Mouse (Mus musculus) heart, postnatal 0 days (tissue): ENCODE results near the gene Acer1. TPM values are rescaled to one million over a fixed set of nuclear protein-coding genes. Genes with fewer than 3 reads are reported as not detected.

Source experiments
- ATAC-seq: fragments of 200-750 bp; cut with Nextera tagmentation; 2 replicates; pipeline ENCODE4 v1.8.0; 2017; ENCODE audit warnings: low read depth, moderate number of reproducible peaks, moderate library complexity; ENCODE audit not compliant: insufficient read depth
- DNase-seq: peaks from one replicate; pipeline ENCODE4 v3.0.0-alpha.2; 2016; ENCODE audit warnings: low spot score
- H3K27ac ChIP-seq: fragments of 300-500 bp; sonication (generic); 2 replicates; pipeline ENCODE4 v1.5.1; 2014; ENCODE audit warnings: low read depth, mild to moderate bottlenecking
- H3K27me3 ChIP-seq: fragments of 300-500 bp; sonication (generic); 2 replicates; pipeline ENCODE4 v1.6.1; 2014; ENCODE audit warnings: low read length, mixed read lengths; ENCODE audit not compliant: control insufficient read depth, insufficient read depth
- H3K36me3 ChIP-seq: fragments of 300-500 bp; sonication (generic); replicated peaks from 2 replicates; pipeline ENCODE4 v1.6.1; 2014; ENCODE audit warnings: low read length, mixed read lengths; ENCODE audit not compliant: control insufficient read depth, insufficient read depth
- H3K4me1 ChIP-seq: fragments of 300-500 bp; sonication (generic); 2 replicates; pipeline ENCODE4 v1.6.1; 2014; ENCODE audit warnings: antibody characterized with exemption; ENCODE audit not compliant: control insufficient read depth, insufficient read depth
- H3K4me2 ChIP-seq: fragments of 300-500 bp; sonication (generic); 2 replicates; pipeline ENCODE4 v1.6.1; 2014; ENCODE audit warnings: low read depth, mild to moderate bottlenecking, low read length, moderate library complexity
- H3K4me3 ChIP-seq: fragments of 300-500 bp; sonication (generic); 2 replicates; pipeline ENCODE4 v1.5.1; 2014; ENCODE audit warnings: low read depth, low read length
- H3K9ac ChIP-seq: fragments of 300-500 bp; sonication (generic); replicated peaks from 2 replicates; pipeline ENCODE4 v1.6.1; 2014; ENCODE audit warnings: low read depth, low read length, mixed read lengths
- H3K9me3 ChIP-seq: fragments of 300-500 bp; sonication (generic); replicated peaks from 2 replicates; pipeline ENCODE4 v1.6.1; 2016; ENCODE audit warnings: low read length; ENCODE audit not compliant: control insufficient read depth
- CTCF ChIP-seq: IDR thresholded peaks from 2 replicates; pipeline ENCODE4 v1.5.1; 2016; ENCODE audit warnings: antibody characterized with exemption, control low read depth, low read depth
- EP300 ChIP-seq: IDR thresholded peaks from 2 replicates; pipeline ENCODE4 v1.6.1; 2016; ENCODE audit warnings: antibody characterized with exemption, low read depth
- WGBS: fragments of 180-500 bp; shearing (Covaris S2); extraction: QIAGEN DNeasy Blood & Tissue Kit; methylation state at CpG from one replicate; pipeline ENCODE4 v1.1.7; 2014; 5-methylcytosine and 5-hydroxymethylcytosine counted together
- polyA plus RNA-seq: library from polyadenylated mRNA; unstranded; fragments of >200 nt; fragmentation: Nextera tagmentation; extraction: Ambion mirVana; gene quantifications from 2 replicates; pipeline ENCODE4 v1.2.1, GENCODE M21; 2015
- total RNA-seq: library from RNA; depleted of rRNA; stranded (reverse); fragments of >200 nt; gene quantifications from 2 replicates; pipeline ENCODE4 v1.2.3, GENCODE M21; 2014; ENCODE audit warnings: low replicate concordance

The Acer1 gene
- total and polyA plus RNA-seq, 2 experiments from 2014 or later = not detected

GRCm38 (mm10) chr17:56995046-56995445 lies 13.1 kb upstream of the Acer1 start:
- TF ChIP-seq CTCF = no peak
- no peak for TF ChIP-seq EP300
- H3K36me3 ChIP-seq = peaks cover 49% of the 10 kb centered on the region
- no peak overlapping the region for H3K9ac ChIP-seq
- H3K27me3 ChIP-seq = no peaks in the 10 kb centered on the region
- ATAC-seq (no peak), DNase-seq (no peak)
- H3K4me1 ChIP-seq = no peaks in the 10 kb centered on the region; the same call in 1 of the 2 replicates
- H3K9me3 ChIP-seq = no peaks in the 10 kb centered on the region
- H3K4me2 ChIP-seq = no peak overlapping the region
- 82% methylated on average over 8 of the region's 8 CpGs for WGBS
- no peak overlapping the region for H3K4me3 ChIP-seq
- no peak overlapping the region for H3K27ac ChIP-seq

GRCm38 (mm10) chr17:56990966-56991365 lies 9.0 kb upstream of the Acer1 start:
- H3K4me2 ChIP-seq = peak overlapping the region; percentile 93
- no peaks in the 10 kb centered on the region for H3K27me3 ChIP-seq
- no peak overlapping the region for H3K27ac ChIP-seq
- WGBS = 60% methylated on average over 2 of the region's 2 CpGs
- TF ChIP-seq EP300 (no peak), CTCF (no peak)
- H3K4me1 ChIP-seq = peaks cover 5% of the 10 kb centered on the region
- DNase-seq (no peak), ATAC-seq (no peak)
- peak overlapping the region; percentile 65; the same call in 1 of the 2 replicates for H3K9ac ChIP-seq
- H3K4me3 ChIP-seq = peak overlapping the region; percentile 69
- peaks cover 38% of the 10 kb centered on the region for H3K36me3 ChIP-seq
- H3K9me3 ChIP-seq = no peaks in the 10 kb centered on the region

GRCm38 (mm10) chr17:56990115-56990746 lies 8.3 kb upstream of the Acer1 start, which contains the start of gene Clpp:
TSS of gene Clpp (plus strand) at chr17:56990305.
- H3K9me3 ChIP-seq = no peaks in the 10 kb centered on the region
- no peaks in the 10 kb centered on the region for H3K27me3 ChIP-seq
- TF ChIP-seq EP300 = no peak
- TF ChIP-seq CTCF = no peak
- peak within 1 kb of the TSS; percentile 65 for H3K27ac ChIP-seq
- peak within 1 kb of the TSS; percentile 65 for H3K9ac ChIP-seq
- H3K36me3 ChIP-seq = peaks cover 31% of the 10 kb centered on the region
- peak within 1 kb of the TSS; percentile 93 for H3K4me2 ChIP-seq
- ATAC-seq = peak; percentile 96
- under 1% methylated on average over 52 of the region's 52 CpGs for WGBS
- peak; percentile 98 for DNase-seq
- H3K4me1 ChIP-seq = peaks cover 5% of the 10 kb centered on the region
- H3K4me3 ChIP-seq = peak within 1 kb of the TSS; percentile 69

GRCm38 (mm10) chr17:56989467-56990114 lies 7.7 kb upstream of the Acer1 start:
- H3K9me3 ChIP-seq = no peaks in the 10 kb centered on the region
- H3K36me3 ChIP-seq = peaks cover 24% of the 10 kb centered on the region
- no peaks in the 10 kb centered on the region for H3K27me3 ChIP-seq
- DNase-seq = peak; percentile 89
- H3K4me2 ChIP-seq = peak overlapping the region; percentile 93
- WGBS = 3% methylated on average over 25 of the region's 25 CpGs
- peak overlapping the region; percentile 69 for H3K4me3 ChIP-seq
- H3K27ac ChIP-seq = peak overlapping the region; percentile 65
- TF ChIP-seq CTCF (no peak), EP300 (no peak)
- peaks cover 5% of the 10 kb centered on the region for H3K4me1 ChIP-seq
- peak overlapping the region; percentile 60 for H3K9ac ChIP-seq
- ATAC-seq = peak; percentile 91

GRCm38 (mm10) chr17:56988921-56989430 lies 7.0 kb upstream of the Acer1 start:
- H3K9ac ChIP-seq = no peak overlapping the region
- H3K27me3 ChIP-seq = no peaks in the 10 kb centered on the region
- peaks cover 5% of the 10 kb centered on the region for H3K4me1 ChIP-seq
- no peaks in the 10 kb centered on the region for H3K9me3 ChIP-seq
- no peak for DNase-seq
- H3K4me2 ChIP-seq = peak overlapping the region; percentile 93
- H3K27ac ChIP-seq = no peak overlapping the region
- TF ChIP-seq CTCF = no peak
- no peak for TF ChIP-seq EP300
- 70% methylated on average over 7 of the region's 7 CpGs for WGBS
- peak overlapping the region; percentile 69; the same call in 1 of the 2 replicates for H3K4me3 ChIP-seq
- no peak for ATAC-seq
- peaks cover 19% of the 10 kb centered on the region for H3K36me3 ChIP-seq
